Mouse (Mus musculus): Measurements from ENCODE around the gene Slc16a7. TPM values are rescaled to one million over a fixed set of nuclear protein-coding genes. Genes with fewer than 3 reads are reported as not detected.

The Slc16a7 gene
- polyA plus RNA-seq, 1 experiment from 2014 or later: 5.0 TPM

GRCm38 (mm10) chr10:125298036-125298435, 91.2 kb downstream of the Slc16a7 start:
- H3K4me2 ChIP-seq: no peak overlapping the region
- H3K27me3 ChIP-seq (ENCODE audit: control insufficient read depth, insufficient read depth, low read length): no peaks in the 10 kb centered on the region
- no peak for ATAC-seq (replicated peaks; ENCODE audit: insufficient number of reproducible peaks, low FRiP score, low TSS enrichment)
- H3K36me3 ChIP-seq (ENCODE audit: control insufficient read depth, insufficient read depth, low read length): no peaks in the 10 kb centered on the region
- H3K9me3 ChIP-seq (replicated peaks; ENCODE audit: control insufficient read depth, low read length): no peaks in the 10 kb centered on the region
- no peak overlapping the region for H3K27ac ChIP-seq (ENCODE audit: low read depth, low read length)
- H3K4me3 ChIP-seq (ENCODE audit: low read depth, low read length): no peak overlapping the region
- H3K4me1 ChIP-seq (ENCODE audit: control insufficient read depth, insufficient read depth, low read length): no peaks in the 10 kb centered on the region
- 70% methylated on average over 6 of the region's 6 CpGs for WGBS (ENCODE audit: insufficient replicate concordance)
- H3K9ac ChIP-seq (ENCODE audit: low read depth, low read length): no peak overlapping the region

- H3K27ac ChIP-seq (ENCODE audit: low read depth, low read length): no peak overlapping the region
- no peaks in the 10 kb centered on the region for H3K27me3 ChIP-seq (ENCODE audit: control insufficient read depth, insufficient read depth, low read length)
- 67% methylated on average over 9 of the region's 9 CpGs for WGBS (ENCODE audit: insufficient replicate concordance)
- no peaks in the 10 kb centered on the region for H3K9me3 ChIP-seq (replicated peaks; ENCODE audit: control insufficient read depth, low read length)
- no peak overlapping the region for H3K4me3 ChIP-seq (ENCODE audit: low read depth, low read length)
- H3K9ac ChIP-seq (ENCODE audit: low read depth, low read length): no peak overlapping the region
- no peaks in the 10 kb centered on the region for H3K36me3 ChIP-seq (ENCODE audit: control insufficient read depth, insufficient read depth, low read length)
- no peaks in the 10 kb centered on the region for H3K4me1 ChIP-seq (ENCODE audit: control insufficient read depth, insufficient read depth, low read length)
- no peak overlapping the region for H3K4me2 ChIP-seq
- no peak for ATAC-seq (replicated peaks; ENCODE audit: insufficient number of reproducible peaks, low FRiP score, low TSS enrichment)
Observed at GRCm38 (mm10) chr10:125290320-125290719, 98.9 kb downstream of the Slc16a7 start.

GRCm38 (mm10) chr10:125288560-125288959, 100.7 kb downstream of the Slc16a7 start:
- ATAC-seq (replicated peaks; ENCODE audit: insufficient number of reproducible peaks, low FRiP score, low TSS enrichment): no peak

GRCm38 (mm10) chr10:125285386-125285785, 103.9 kb downstream of the Slc16a7 start:
- H3K9me3 ChIP-seq (replicated peaks; ENCODE audit: control insufficient read depth, low read length): no peaks in the 10 kb centered on the region
- 70% methylated on average over 5 of the region's 5 CpGs for WGBS (ENCODE audit: insufficient replicate concordance)
- H3K4me1 ChIP-seq (ENCODE audit: control insufficient read depth, insufficient read depth, low read length): no peaks in the 10 kb centered on the region
- H3K27me3 ChIP-seq (ENCODE audit: control insufficient read depth, insufficient read depth, low read length): no peaks in the 10 kb centered on the region
- H3K27ac ChIP-seq (ENCODE audit: low read depth, low read length): no peak overlapping the region
- H3K4me3 ChIP-seq (ENCODE audit: low read depth, low read length): no peak overlapping the region
- H3K9ac ChIP-seq (ENCODE audit: low read depth, low read length): no peak overlapping the region
- ATAC-seq (replicated peaks; ENCODE audit: insufficient number of reproducible peaks, low FRiP score, low TSS enrichment): no peak
- H3K36me3 ChIP-seq (ENCODE audit: control insufficient read depth, insufficient read depth, low read length): no peaks in the 10 kb centered on the region
- H3K4me2 ChIP-seq: no peak overlapping the region

More at GRCm38 (mm10) chr10:125288560-125288959, 100.7 kb downstream of the Slc16a7 start:
- Histone ChIP-seq H3K9ac (ENCODE audit: low read depth, low read length) (no peak overlapping the region), H3K4me1 (ENCODE audit: control insufficient read depth, insufficient read depth, low read length) (no peaks in the 10 kb centered on the region), H3K9me3 (replicated peaks; ENCODE audit: control insufficient read depth, low read length) (no peaks in the 10 kb centered on the region), H3K27me3 (ENCODE audit: control insufficient read depth, insufficient read depth, low read length) (no peaks in the 10 kb centered on the region), H3K36me3 (ENCODE audit: control insufficient read depth, insufficient read depth, low read length) (no peaks in the 10 kb centered on the region), H3K4me2 (no peak overlapping the region), H3K4me3 (ENCODE audit: low read depth, low read length) (no peak overlapping the region), H3K27ac (ENCODE audit: low read depth, low read length) (no peak overlapping the region)
- 82% methylated on average over 6 of the region's 6 CpGs for WGBS (ENCODE audit: insufficient replicate concordance)

GRCm38 (mm10) chr10:125275149-125275848, 114.0 kb downstream of the Slc16a7 start:
- H3K9ac ChIP-seq (ENCODE audit: low read depth, low read length): no peak overlapping the region
- no peaks in the 10 kb centered on the region for H3K27me3 ChIP-seq (ENCODE audit: control insufficient read depth, insufficient read depth, low read length)
- no peak overlapping the region for H3K27ac ChIP-seq (ENCODE audit: low read depth, low read length)
- no peaks in the 10 kb centered on the region for H3K36me3 ChIP-seq (ENCODE audit: control insufficient read depth, insufficient read depth, low read length)
- no peak overlapping the region for H3K4me2 ChIP-seq
- no peaks in the 10 kb centered on the region for H3K9me3 ChIP-seq (replicated peaks; ENCODE audit: control insufficient read depth, low read length)
- ATAC-seq (replicated peaks; ENCODE audit: insufficient number of reproducible peaks, low FRiP score, low TSS enrichment): no peak
- whole genome bisulfite sequencing (ENCODE audit: insufficient replicate concordance): 84% methylated on average over 12 of the region's 12 CpGs
- no peak overlapping the region for H3K4me3 ChIP-seq (ENCODE audit: low read depth, low read length)
- no peaks in the 10 kb centered on the region for H3K4me1 ChIP-seq (ENCODE audit: control insufficient read depth, insufficient read depth, low read length)

GRCm38 (mm10) chr10:125274519-125275148, 114.6 kb downstream of the Slc16a7 start:
- Histone ChIP-seq H3K9ac (ENCODE audit: low read depth, low read length) (no peak overlapping the region), H3K27me3 (ENCODE audit: control insufficient read depth, insufficient read depth, low read length) (no peaks in the 10 kb centered on the region), H3K27ac (ENCODE audit: low read depth, low read length) (no peak overlapping the region), H3K36me3 (ENCODE audit: control insufficient read depth, insufficient read depth, low read length) (no peaks in the 10 kb centered on the region), H3K4me3 (ENCODE audit: low read depth, low read length) (no peak overlapping the region), H3K9me3 (replicated peaks; ENCODE audit: control insufficient read depth, low read length) (no peaks in the 10 kb centered on the region), H3K4me2 (no peak overlapping the region), H3K4me1 (ENCODE audit: control insufficient read depth, insufficient read depth, low read length) (no peaks in the 10 kb centered on the region)
- ATAC-seq (replicated peaks; ENCODE audit: insufficient number of reproducible peaks, low FRiP score, low TSS enrichment): no peak
- WGBS (ENCODE audit: insufficient replicate concordance): 85% methylated on average over 5 of the region's 5 CpGs

GRCm38 (mm10) chr10:125273759-125274158, 115.5 kb downstream of the Slc16a7 start:
- no peaks in the 10 kb centered on the region for H3K36me3 ChIP-seq (ENCODE audit: control insufficient read depth, insufficient read depth, low read length)
- H3K9ac ChIP-seq (ENCODE audit: low read depth, low read length): no peak overlapping the region
- H3K4me1 ChIP-seq (ENCODE audit: control insufficient read depth, insufficient read depth, low read length): no peaks in the 10 kb centered on the region
- no peaks in the 10 kb centered on the region for H3K27me3 ChIP-seq (ENCODE audit: control insufficient read depth, insufficient read depth, low read length)
- H3K4me2 ChIP-seq: no peak overlapping the region
- 77% methylated on average over 7 of the region's 7 CpGs for WGBS (ENCODE audit: insufficient replicate concordance)
- no peak overlapping the region for H3K4me3 ChIP-seq (ENCODE audit: low read depth, low read length)
- no peaks in the 10 kb centered on the region for H3K9me3 ChIP-seq (replicated peaks; ENCODE audit: control insufficient read depth, low read length)
- ATAC-seq (replicated peaks; ENCODE audit: insufficient number of reproducible peaks, low FRiP score, low TSS enrichment): no peak
- H3K27ac ChIP-seq (ENCODE audit: low read depth, low read length): no peak overlapping the region

- Histone ChIP-seq H3K27me3 (ENCODE audit: control insufficient read depth, insufficient read depth, low read length) (no peaks in the 10 kb centered on the region), H3K4me3 (ENCODE audit: low read depth, low read length) (no peak overlapping the region), H3K4me2 (no peak overlapping the region), H3K9ac (ENCODE audit: low read depth, low read length) (no peak overlapping the region), H3K27ac (ENCODE audit: low read depth, low read length) (no peak overlapping the region), H3K9me3 (replicated peaks; ENCODE audit: control insufficient read depth, low read length) (no peaks in the 10 kb centered on the region), H3K4me1 (ENCODE audit: control insufficient read depth, insufficient read depth, low read length) (no peaks in the 10 kb centered on the region), H3K36me3 (ENCODE audit: control insufficient read depth, insufficient read depth, low read length) (no peaks in the 10 kb centered on the region)
- WGBS (ENCODE audit: insufficient replicate concordance): 68% methylated on average over 5 of the region's 5 CpGs
- ATAC-seq (replicated peaks; ENCODE audit: insufficient number of reproducible peaks, low FRiP score, low TSS enrichment): no peak
Observed at GRCm38 (mm10) chr10:125271448-125271847, 117.8 kb downstream of the Slc16a7 start.

GRCm38 (mm10) chr10:125270266-125270665, 119.0 kb downstream of the Slc16a7 start:
- Histone ChIP-seq H3K9me3 (replicated peaks; ENCODE audit: control insufficient read depth, low read length) (no peaks in the 10 kb centered on the region), H3K9ac (ENCODE audit: low read depth, low read length) (no peak overlapping the region), H3K4me2 (no peak overlapping the region), H3K4me1 (ENCODE audit: control insufficient read depth, insufficient read depth, low read length) (0 out of 2 replicates have a peak, but pooled peaks cover 5% of the 10 kb centered on the region), H3K27ac (ENCODE audit: low read depth, low read length) (no peak overlapping the region), H3K36me3 (ENCODE audit: control insufficient read depth, insufficient read depth, low read length) (no peaks in the 10 kb centered on the region), H3K27me3 (ENCODE audit: control insufficient read depth, insufficient read depth, low read length) (no peaks in the 10 kb centered on the region), H3K4me3 (ENCODE audit: low read depth, low read length) (no peak overlapping the region)
- ATAC-seq (replicated peaks; ENCODE audit: insufficient number of reproducible peaks, low FRiP score, low TSS enrichment): no peak
- WGBS (ENCODE audit: insufficient replicate concordance): 65% methylated on average over 5 of the region's 5 CpGs

Measured in heart, embryonic 11.5 days (tissue).